10 mouse cellular contexts compared by ENCODE assay signal in genomic region chr6:126371971-126372370, GRCm38 (mm10).
A peak's percentile ranks its signal among the peaks of the same experiment; 100 is the strongest.
DNase-seq lines count a peak whose midpoint lies in the region; TF ChIP-seq lines count a peak whose summit lies in the region.
"Had no signal": no experiment of that assay in that cellular context is flagged by ENCODE, and none has a peak within 500 bp of the region (broad histone marks: within the 10 kb centered on the region; RNA-seq: fewer than 3 reads in every experiment).

No protein-coding gene starts in this region.

- H3K9me3 ChIP-seq in forebrain, embryonic 10.5 days = no peaks in the 10 kb centered on the region
- H3K9me3 ChIP-seq: heart, embryonic 15.5 days had no signal

- no peaks in the 10 kb centered on the region for H3K36me3 ChIP-seq in forebrain, embryonic 10.5 days (replicated peaks)
- H3K36me3 ChIP-seq: G1E; heart, embryonic 15.5 days had no signal

- H3K27ac ChIP-seq in cerebellum, adult 2 months (ENCODE audit: insufficient read depth, low read length) = no peak overlapping the region
- no peak overlapping the region for H3K27ac ChIP-seq in forebrain, embryonic 10.5 days
- H3K27ac ChIP-seq: heart, embryonic 15.5 days had no signal

- TF ChIP-seq CTCF in cerebellum, adult 2 months (IDR thresholded peaks at IDR 0.05; ENCODE audit: borderline replicate concordance, insufficient read depth, low read depth, low read length) = peak; percentile 93

- TF ChIP-seq POLR2A in cerebellum, adult 2 months (IDR thresholded peaks at IDR 0.05; ENCODE audit: borderline replicate concordance, insufficient read depth, low read length) = no peak

- peak; percentile 48 to 51 for DNase-seq in cerebellum, adult 2 months
- DNase-seq in cerebellum, adult 11-12 months = no peak
- DNase-seq in urinary bladder, postnatal 14 days (ENCODE audit: low spot score) = peak; percentile 46
- DNase-seq in urinary bladder, postnatal 4 days (ENCODE audit: low spot score in 2 of 2) = no peak
- DNase-seq in forebrain, embryonic 10.5 days (ENCODE audit: extremely low spot score, low spot score) = peak; percentile 45
- DNase-seq in kidney, postnatal 25 days = peak; percentile 67 to 80
- peak; percentile 55 for DNase-seq in mesoderm, embryonic 11.5 days (ENCODE audit: low read depth, low spot score)
- no peak for DNase-seq in thymus, postnatal 36 days

- peaks cover 1% of the 10 kb centered on the region; the same call in 1 of the 2 replicates for H3K4me1 ChIP-seq in cerebellum, adult 2 months (ENCODE audit: control insufficient read depth, insufficient read depth, low read length)
- H3K4me1 ChIP-seq in forebrain, embryonic 10.5 days = no peaks in the 10 kb centered on the region
- H3K4me1 ChIP-seq: heart, embryonic 15.5 days had no signal

- WGBS in cerebellum, adult 2 months = 55% methylated on average over 5 of the region's 5 CpGs
- 65% methylated on average over 5 of the region's 5 CpGs for WGBS in forebrain, embryonic 10.5 days

- no peaks in the 10 kb centered on the region for H3K27me3 ChIP-seq in cerebellum, adult 2 months (ENCODE audit: control insufficient read depth, insufficient read depth, low read length)
- H3K27me3 ChIP-seq in forebrain, embryonic 10.5 days (ENCODE audit: poor library complexity, severe bottlenecking) = no peaks in the 10 kb centered on the region

- no peak overlapping the region for H3K4me3 ChIP-seq in cerebellum, adult 2 months (replicated peaks; ENCODE audit: insufficient read depth, low read depth, low read length)
- H3K4me3 ChIP-seq in forebrain, embryonic 10.5 days = no peak overlapping the region
- H3K4me3 ChIP-seq: heart, embryonic 15.5 days had no signal

Comparison
In these comparisons a context has a peak if more than half of its experiments do, and no peak if none do; other contexts are left out.
1. DNase-seq: peak in cerebellum, adult 2 months (2 of 2), urinary bladder, postnatal 14 days (single experiment), forebrain, embryonic 10.5 days (single experiment), kidney, postnatal 25 days (2 of 2) and mesoderm, embryonic 11.5 days (single experiment); none in cerebellum, adult 11-12 months (single experiment), urinary bladder, postnatal 4 days (0 of 2) and thymus, postnatal 36 days (0 of 2).